Mouse (Mus musculus): ENCODE data around the gene Fam129a. TPM values are rescaled to one million over a fixed set of nuclear protein-coding genes. Genes with fewer than 3 reads are reported as not detected.
A peak's percentile ranks its signal among the peaks of the same experiment; 100 is the strongest.

The Fam129a gene
- total RNA-seq, 2 experiments from 2014 or later: 37.7 to 39.9 TPM

DNA sequence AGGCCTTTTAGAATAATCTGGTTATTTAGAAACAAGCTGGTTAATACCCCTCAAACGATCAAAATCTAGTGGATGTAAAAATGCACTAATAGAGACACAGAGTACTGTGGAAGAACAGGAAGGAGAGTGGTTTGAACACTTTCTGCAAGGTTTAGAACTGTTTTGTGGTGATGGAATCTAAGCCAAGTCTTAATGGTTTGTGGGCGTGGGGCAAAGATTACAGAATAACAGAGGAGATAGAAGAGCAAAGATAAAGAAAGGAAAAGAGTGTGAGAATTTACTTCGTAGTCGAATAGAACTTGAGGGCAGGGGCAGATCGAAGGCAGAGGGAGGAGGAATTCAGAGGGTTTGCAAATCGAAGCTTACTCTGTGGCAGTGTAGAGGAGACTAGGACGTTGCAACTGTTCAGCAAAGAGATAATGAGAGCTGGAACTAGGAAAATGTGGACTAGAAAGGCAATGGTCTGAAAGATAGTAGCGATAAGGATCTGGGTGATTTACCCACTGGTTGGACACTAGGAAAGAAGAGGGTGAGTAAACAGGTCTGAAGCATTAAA is 182.5 kb downstream of the Fam129a start:
- DNase-seq: no peak

DNA sequence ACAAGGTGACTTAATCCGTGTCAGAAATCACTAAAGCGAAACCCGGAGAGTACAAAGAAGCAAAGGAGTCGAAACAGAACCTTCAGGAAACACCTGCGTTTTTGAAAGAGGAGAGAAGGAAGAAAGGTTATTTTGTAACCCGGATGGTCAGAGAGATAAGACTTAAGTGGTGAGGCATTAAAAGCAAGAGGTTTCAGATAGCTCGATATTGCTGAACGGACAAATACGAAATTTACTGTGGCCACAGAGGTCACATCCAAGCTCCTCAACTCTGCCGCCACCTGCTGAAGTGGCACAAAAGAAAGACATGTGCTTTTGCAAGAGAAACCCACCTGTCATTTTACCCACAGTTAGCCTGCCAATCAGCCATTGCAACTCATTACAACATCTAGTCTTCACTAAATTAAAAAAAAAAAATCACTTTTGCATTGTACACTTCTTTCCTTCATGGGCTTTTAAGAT is 183.1 kb downstream of the Fam129a start:
- no peak for DNase-seq

DNA sequence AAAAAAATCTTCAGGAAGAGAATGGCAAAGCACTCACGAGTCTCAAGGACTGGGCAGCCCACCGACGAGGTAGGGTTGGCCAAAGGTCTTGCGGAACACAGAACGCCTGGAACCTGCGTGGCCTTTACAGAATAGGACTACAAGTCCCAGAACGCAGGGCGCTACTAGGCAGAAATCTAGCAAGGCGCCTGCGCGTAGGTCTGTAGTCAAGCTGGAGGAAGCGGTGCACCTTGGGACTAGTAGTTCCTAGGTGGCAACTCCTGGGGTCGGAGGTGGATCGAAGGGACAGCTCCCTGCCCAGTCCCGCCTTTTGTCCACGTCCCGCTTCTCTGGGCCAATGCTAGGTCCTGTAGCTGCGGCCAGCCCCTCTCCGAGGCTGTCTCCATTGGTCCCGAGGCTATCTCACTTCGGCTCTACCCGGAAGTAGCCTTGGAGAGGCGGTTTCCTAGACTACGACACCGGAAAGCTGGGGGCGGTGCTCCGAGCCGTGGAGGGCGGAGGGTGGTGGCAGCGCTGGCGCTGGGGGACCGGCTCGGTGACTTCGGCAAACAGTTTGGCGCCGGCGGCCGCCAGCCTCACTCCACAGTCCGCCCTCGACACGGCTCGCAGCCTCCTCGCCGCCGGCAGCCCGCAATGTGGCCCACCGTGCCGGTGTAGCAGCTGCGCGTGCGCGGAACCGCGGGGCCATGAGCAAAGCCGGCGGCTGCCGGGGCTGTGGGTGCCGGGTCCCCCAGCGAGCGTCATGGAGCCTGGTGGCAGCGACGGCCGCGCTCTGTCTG is 184.1 kb downstream of the Fam129a start, which contains the start of gene Edem3:
Edem3 (plus strand) TSS at position 491 of the 779 bp plus-strand sequence.
- DNase-seq: peak; percentile 97

DNA sequence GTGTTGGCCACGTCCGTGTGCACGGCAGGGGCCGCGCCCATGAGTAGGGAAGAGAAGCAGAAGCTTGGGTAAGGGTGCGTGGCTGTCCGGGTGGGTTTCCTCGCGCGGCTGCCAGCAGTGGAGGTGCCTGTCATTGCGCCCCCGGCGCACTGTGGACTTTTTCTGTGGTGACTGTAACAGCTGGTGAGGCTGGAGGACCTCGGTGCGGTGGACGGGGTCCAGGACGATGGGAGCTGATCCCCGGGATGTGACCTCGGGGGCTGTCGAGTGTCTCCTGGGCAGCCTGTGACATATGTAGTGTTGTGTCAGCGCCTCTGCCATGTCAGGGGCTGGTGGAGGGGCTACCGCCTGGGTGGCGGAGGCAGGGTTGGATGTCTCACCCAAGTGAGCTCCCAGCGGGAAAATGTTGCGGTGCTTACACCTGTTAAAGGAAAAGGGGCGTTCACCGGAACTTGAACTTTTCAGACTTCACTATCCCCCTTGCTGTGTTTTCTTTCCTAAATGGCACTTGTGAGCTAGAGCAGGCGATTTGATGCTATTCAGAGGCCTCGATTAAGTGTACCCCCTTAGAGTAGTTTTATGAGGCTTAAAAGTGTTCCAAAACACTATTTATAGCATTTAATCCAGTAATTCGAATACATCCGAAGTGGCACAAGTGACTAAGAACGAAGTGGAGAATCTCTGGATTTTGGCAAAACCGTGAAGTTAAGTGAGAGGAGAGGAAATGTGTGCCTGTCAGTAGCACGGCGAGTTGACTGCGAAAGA is 184.9 kb downstream of the Fam129a start:
- DNase-seq: peak; percentile 63

DNA sequence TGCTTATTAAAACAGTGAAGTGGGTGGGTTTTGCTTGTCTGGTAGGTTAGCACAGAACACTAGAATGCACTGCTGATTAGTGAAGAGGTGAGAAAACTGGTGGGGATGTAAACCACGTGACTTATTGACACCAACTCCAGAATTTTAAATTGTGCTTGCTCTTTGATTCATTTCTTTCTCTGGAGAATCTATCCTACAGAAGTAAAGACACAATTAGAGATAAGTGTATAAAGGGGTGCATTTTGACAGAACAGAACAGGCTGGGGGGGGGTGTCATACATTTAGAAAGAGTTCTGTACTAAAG is 185.4 kb downstream of the Fam129a start:
- DNase-seq: no peak

DNA sequence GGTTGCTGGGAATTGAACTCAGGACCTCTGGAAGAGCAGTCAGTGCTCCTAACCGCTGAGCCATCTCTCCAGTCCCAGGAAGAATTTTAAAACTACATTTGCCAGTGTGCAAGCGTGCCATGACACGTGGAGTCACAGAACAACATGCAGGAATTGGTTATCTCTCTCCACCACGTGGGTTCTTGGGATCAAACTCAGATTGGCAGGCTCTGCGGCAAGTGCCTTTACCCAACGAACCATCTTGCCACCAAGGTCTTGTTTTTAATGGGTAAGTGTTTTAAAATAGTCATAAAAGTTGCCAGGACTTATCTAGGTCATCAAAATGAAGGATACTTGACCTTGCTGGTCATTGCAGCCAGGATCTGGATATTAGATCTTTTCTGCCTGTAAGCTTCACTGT is 187.3 kb downstream of the Fam129a start:
- no peak for DNase-seq

DNA sequence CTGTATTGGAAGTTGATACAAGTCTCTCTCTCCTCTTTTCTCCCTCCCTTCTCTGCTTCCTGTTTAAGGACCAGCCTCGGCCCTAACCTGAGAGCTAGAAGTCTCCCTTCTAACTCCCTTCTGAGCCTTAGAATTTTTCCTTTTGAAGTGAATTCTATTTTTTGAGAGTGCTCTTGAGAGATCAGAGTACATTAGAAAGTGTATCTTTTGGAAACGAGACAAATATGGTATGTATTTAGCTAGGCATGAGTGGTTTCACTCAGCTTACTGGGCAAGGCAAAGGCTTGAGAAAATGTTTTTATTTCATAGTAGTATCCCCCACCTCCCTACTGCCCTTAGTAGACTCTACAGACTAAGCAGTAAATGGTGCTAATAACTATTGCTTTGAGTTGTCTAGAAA is 188.0 kb downstream of the Fam129a start:
- no peak for DNase-seq

DNA sequence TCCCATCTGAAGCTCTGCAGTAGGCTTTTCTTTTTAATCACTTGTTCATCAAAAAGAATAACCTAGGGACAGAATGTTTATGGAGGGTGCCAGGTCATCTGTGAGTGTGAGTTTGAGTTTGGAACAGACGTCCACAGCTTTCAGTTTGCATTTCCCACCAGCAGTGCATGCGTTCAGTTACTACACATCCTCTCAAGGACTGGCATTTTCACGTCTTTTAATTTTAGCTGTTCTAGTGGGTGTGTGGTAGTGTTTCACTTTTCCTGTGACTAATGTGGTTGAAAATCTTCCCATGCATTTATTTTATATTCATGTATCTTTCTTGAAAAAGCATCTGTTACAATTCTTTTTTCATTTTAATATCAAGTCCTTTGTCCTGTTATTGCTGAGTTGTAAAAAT is 193.2 kb downstream of the Fam129a start:
- DNase-seq: no peak

DNA sequence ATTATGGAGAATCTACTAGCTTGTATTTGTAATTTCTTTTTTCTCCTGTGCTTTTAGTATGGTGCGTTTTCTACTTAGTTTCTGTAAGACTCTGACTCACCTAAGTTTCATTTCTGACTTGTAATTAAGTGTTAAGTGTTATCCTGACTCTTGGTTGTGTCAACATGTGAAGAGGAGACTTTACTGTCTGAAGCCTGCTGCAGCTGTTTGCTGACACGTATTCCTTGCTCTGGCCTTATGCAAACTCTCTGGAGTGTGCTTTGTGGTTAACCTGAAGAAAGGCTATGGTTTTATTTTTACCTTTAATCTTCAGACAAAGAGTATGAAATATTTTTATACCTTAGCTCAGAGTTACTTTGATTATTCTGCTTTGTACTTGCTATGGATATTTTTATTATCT is 195.2 kb downstream of the Fam129a start:
- DNase-seq: no peak

DNA sequence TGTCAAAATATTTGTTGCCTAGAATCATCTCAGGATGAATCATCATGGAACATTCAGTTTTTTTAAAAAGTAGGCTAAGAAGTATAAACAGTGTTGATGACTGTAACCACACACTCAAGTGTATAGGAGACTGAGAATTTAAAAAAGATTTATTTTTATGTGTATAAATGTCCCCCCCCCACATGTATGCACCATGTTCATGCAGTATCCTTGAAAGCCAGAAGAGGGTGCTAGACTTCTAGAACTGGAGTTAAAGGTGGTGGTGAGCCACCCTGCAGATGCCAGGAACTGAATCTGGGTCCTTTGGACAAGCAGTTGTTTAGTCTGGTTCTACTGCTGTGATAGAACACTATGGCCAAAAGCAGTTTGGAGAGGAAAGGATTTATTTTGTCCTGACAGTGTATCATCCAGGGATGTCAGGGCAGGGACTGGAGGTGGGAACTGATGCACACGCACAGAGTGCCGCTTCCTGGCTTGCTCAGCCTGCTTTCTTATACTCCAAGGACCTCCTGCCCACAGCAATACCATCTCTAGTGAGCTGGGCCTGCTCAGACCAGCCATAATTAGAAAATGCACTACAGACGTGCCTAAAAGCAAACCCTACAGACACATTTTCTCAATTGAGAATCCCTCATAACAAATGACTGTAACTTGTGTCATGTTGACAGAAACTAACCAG is 196.1 kb downstream of the Fam129a start:
- no peak for DNase-seq

DNA sequence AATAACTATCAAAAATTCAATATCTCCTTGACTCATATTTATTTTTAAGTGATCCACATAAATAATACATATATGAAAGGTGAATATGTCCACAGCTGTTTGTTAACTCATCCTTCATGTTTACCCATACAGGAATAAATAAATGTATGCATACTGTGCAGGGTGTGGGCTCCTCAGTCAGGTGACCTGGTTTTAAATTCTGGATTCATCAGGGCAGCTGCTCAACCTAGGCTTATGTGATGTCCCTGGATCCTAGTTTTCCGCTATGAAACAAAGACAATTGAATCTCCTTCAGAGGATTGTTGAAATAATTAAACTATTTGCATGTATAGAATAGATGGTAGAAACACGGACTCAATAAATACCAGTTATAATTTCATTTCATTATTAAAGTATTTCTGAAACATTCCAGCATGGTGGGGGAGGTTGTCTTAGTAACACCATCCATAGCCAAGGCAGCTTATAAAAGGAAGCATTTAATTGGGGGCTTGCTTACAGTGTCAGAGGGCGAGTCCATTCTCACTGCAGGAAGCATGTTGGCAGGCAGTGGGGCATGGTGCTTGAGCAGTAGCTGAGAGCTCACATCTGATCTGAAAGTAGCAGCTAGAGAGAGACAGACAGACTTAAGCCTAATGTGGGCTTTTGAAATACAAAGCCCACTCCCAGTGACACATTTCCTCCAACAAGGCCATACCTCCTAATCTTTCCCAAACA is 198.4 kb downstream of the Fam129a start:
- no peak for DNase-seq

Other genes with a start within 250 kb of the Fam129a start
- 100 to 1,000 TPM; 286 to 289 TPM for gene Ivns1abp, start 226.7 kb upstream of the Fam129a start, total RNA-seq (2021)
- gene Swt1, start 142.7 kb upstream of the Fam129a start, total RNA-seq (2021): 1 to 10 TPM; 7.0 to 8.7 TPM
- gene Trmt1l, start 142.6 kb upstream of the Fam129a start, total RNA-seq (2021): 10 to 100 TPM; 10.7 to 10.8 TPM
- 10 to 100 TPM; 42.4 to 45.1 TPM for gene Rnf2, start 70.2 kb upstream of the Fam129a start, total RNA-seq (2021)
- gene Edem3, start 184.2 kb downstream of the Fam129a start, total RNA-seq (2021): 10 to 100 TPM; 21.8 to 24.2 TPM

Measured in heart, postnatal 4 days (tissue).